Mouse (Mus musculus) kidney, postnatal 4 days (tissue): Measurements from ENCODE around the gene Gskip.

Experiments
- DNase-seq, 2 experiments: peaks; one replicate each; pipeline ENCODE4 v3.0.0; 2021; ENCODE audit warnings: mixed read lengths in 2 of 2

Gene Gskip

GRCm38 (mm10) chr12:105722657-105723056, 38.0 kb downstream of the Gskip start:
- no peak for DNase-seq

DNA sequence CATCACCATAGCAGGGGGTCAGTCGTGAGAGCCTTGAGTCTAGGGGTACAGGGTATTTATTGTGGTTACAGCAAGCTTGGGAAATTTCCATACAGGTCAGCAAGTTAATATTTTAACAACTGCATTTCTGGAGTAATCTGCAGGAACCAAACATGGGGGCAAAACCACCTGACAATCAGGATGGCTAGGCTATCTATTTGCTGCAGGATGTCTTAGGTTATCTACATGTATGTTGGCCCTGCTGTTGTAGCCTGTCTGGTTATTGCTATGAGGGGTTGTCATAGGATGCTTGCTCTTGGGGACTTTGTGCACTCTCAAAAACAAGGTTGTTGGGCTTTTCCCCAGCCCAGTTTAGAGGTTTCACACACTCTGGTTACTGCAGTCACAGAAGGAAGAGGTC, 40.0 kb downstream of the Gskip start:
- no peak for DNase-seq

DNA sequence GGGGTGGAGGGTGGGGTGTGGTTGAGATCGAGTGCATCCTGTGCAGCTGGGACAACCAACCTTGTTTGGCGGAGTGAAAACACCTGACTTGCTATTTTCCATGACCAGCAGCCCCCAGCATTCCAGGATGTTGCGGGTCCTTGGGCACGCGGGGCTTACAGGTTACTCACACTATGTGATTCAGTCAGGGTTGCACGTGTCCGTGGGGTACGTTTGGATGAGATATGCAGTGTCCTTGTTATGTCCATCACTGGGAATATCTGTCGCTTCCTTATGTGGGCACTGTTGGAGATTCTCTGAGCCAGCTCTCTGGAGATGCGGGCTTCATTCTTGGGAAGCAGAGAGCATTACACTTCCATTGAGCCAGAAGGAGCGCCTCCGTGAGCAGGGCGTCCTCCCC, 41.1 kb downstream of the Gskip start:
- no peak for DNase-seq

DNA sequence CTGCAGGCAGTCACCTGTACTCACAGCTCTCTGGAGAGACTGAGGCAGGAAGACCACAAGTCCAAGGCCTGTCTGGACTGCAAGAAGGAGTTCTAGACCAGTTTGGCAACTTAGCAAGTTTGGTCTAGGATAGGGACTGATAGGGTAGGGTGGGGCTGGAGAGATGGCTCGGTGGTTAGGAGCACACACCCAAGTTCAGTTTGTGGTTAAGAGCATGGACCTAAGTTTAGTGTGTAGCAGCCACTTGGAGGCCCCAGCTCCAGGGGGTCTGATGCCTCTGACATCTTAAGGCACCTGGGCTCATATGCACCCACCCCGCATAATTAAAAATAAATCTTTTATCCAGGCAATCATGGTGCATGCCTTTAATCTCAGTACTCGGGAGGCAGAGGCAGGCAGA, 42.6 kb downstream of the Gskip start:
- DNase-seq: no peak

GRCm38 (mm10) chr12:105727964-105728363, 43.3 kb downstream of the Gskip start:
- peak; percentile 29 to 49 for DNase-seq

- DNase-seq: no peak
These were observed 46.3 kb downstream of the Gskip start for GRCm38 (mm10) chr12:105730851-105731460.

DNA sequence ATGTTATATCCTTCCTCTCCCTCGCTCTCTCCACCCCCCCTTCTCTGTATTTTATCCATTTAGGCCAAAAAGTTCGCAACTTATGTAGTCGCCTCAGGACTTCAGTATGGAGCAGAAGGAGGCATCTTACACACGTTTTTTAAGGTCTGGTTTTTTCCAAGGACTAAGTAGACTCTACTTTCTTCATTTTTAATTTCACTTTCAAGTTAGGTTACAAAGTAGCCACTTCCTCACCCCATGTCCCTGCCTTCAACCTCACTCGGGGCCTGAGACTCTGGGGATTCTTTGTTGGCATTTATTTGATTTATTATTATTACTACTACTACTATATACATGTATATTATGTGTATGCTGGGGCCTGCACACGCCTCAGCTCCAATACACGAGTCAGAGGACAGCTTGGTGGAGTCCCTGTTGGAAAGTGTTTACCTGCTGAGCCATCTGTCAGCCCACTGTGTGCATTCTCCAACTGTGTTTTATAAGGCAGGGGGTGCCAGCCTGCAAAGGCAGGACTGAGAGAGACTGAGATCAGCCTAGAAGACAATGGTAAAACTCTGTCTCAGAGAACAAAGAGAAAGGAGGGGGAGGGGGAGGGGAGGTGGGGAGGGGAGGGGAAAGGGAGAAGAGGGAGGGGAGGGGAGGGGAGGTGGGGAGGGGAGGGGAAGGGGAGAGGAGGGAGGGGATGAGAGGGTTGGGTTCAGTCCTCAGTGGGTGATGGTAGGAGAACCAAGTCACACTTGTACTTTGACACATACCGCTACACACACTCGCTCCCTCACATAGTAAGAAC, 48.9 kb downstream of the Gskip start:
- no peak for DNase-seq

DNA sequence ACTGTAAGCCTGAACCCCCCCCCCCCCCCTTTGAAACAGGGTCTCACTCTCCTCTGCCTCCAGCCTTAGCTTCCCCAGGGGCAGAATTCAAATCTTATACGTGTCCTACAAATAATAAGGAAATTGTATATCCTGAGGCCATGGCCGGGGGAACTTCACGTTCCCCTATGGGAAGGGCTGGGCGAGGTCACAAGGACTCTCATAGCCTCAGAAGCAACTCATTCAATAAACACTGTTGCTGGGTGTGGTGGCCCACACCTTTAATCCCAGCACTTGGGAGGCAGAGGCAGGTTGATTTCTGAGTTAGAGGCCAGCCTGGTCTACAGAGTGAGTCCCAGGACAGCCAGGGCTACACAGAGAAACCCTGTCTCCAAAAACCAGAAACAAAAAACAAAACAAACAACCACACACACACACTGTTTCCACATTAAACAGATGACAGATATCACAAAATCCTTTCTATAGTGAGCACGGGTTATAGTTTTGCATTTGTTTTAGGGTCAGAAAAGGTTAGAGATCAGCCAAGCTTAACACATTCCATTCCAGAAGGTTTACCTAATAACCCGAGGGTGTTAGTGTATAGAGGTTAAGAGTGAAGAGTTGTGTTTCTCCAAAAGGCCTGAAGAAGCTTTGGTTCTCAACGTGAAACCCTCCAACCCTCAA, 50.7 kb downstream of the Gskip start:
- no peak for DNase-seq

DNA sequence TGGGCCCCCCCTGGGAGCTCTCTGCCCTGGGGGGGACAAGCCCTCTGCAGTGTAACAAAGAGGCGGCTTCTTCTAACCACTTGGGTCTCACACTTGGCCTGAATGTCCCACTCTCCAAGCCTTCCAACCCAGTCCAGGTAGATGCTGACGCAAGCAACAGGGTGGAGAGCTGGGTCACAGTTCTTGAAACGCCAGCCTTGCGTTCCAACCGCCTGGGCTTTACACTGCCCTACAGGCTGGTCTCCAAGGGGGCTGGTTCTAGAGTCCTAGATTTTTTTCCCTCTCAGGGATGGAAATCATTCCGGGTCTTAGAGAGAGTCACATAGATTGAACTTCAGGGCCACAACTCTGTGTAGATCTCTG, 51.2 kb downstream of the Gskip start:
- DNase-seq: peak in 1 of 2 experiments; percentile 37

DNA sequence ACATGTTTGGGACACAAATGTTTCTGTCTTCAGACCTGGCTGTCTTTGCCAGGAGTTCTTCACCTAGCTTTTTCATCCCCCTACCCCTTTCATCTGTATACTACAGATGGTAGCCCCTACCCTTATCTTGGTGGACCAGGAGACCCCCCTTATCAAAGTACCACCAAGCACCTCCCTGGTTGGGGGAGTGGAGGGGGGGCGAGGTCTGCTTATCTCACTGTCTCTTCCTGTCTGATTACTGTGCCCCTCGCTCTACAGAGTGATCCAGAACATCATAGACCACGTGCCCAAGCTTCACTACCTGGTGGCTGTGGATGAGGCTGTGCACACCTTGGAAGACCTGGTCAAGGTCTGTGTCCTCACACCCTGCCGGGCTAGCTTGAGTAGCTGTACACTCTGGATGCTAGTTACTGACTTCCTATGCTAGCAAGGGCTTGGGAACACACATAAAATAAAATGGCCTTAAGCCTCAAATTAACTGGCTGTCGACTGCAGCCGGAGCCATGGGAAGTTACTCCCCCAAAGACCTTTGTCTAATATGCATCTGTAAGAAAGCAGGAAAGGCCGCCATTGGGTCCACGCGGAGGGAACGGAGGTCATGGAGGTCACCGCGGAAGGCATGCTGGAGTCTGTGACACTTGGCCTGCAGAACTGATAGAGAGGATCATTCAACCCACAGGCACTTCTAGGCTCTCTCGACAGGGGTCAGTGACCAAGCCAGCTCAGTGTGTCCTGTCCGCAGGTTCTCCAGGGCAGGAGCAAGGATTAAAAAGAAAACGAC, 53.9 kb downstream of the Gskip start:
- DNase-seq: no peak

DNA sequence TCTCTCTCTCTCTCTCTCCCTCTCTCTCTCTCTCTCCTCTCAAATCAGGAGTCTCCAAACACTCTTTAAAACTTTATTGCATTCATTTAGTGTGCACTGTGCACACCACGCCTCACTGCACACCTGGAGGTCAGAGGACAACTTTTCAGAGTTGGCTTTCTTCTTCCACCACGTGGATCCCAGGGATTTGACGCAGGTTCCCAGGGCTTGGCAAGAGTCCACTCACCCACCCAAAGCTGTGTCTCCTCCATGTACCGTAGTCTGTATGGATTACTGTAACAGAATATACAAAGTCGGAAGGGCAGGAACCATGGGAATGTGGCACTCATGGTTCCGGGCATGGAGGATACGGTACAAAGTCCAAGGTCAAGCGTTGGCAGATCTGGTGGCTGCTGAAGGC, 55.0 kb downstream of the Gskip start:
- peak in 1 of 2 experiments; percentile 30 for DNase-seq

DNA sequence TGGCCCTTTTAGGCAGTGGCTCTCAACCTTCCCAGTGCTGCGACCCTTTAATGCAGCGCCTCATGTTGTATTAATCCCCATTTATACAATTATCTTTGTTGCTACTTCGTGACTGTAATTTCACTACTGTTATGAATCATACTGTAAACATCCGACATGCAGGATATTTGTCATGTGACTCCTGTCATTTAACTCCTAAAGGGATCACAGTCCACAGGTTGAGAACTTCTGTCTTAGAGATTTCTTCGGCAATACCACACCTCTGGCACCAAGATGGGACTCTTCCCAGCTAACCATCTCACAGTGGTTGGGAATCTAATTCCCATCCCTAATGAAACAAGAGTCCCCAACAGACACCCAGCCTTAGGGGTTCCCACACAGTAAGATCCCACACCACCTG, 63.5 kb downstream of the Gskip start:
- no peak for DNase-seq
